Comparison of ENCODE assay signal across 34 mouse cellular contexts in the genomic region with DNA sequence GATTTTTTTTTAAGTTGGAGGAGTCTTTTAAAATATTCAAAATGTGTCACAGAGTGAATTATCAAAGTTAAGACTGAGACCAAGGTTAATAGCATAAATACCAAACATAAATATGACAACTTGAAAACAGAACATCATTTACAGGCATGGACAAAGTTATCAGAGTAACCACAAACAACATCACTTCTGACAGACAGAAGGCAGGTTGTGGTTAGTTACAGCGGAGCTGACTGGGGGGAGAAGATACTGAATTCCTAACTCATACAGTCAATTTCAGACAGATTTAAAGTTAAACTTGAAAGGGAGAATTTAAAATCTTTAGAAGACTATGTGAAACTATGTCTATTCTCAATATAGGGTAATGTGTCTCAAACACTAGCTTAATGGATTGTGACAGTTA.
"Had no signal": no experiment of that assay in that cellular context is flagged by ENCODE, and none has a peak within 500 bp of the region (broad histone marks: within the 10 kb centered on the region; RNA-seq: fewer than 3 reads in every experiment).

No protein-coding gene starts in this region.

- H3K4me1 ChIP-seq: hindbrain, embryonic 12.5 days; hindbrain, embryonic 15.5 days; intestine, embryonic 15.5 days had no signal

- H3K4me3 ChIP-seq: heart, embryonic 12.5 days; heart, embryonic 13.5 days; heart, embryonic 15.5 days; hindbrain, embryonic 10.5 days; hindbrain, embryonic 12.5 days; hindbrain, embryonic 13.5 days; hindbrain, embryonic 15.5 days; intestine, embryonic 15.5 days; kidney, embryonic 15.5 days; layer of hippocampus, adult 2 months; left cerebral cortex, adult 2 months had no signal

- H3K27ac ChIP-seq: heart, embryonic 13.5 days; heart, embryonic 15.5 days; hindbrain, embryonic 10.5 days; hindbrain, embryonic 12.5 days; hindbrain, embryonic 13.5 days; hindbrain, embryonic 14.5 days; hindbrain, embryonic 15.5 days; hindbrain, postnatal 0 days; intestine, embryonic 15.5 days; kidney, embryonic 15.5 days; kidney, postnatal 0 days; left cerebral cortex, adult 2 months had no signal

- DNase-seq: heart, postnatal 10 days; heart, postnatal 14 days; heart, postnatal 36 days; heart, postnatal 4 days; kidney, adult 11 months; kidney, adult 18-20 months; kidney, adult 2 months; kidney, adult 8-10 months; kidney, adult 9 months; kidney, postnatal 10 days; kidney, postnatal 14 days; kidney, postnatal 25 days; kidney, postnatal 36 days; kidney, postnatal 4 days; layer of hippocampus, adult 9-11 months; layer of hippocampus, postnatal 36 days had no signal

- H3K27me3 ChIP-seq: heart, embryonic 12.5 days; heart, embryonic 13.5 days; heart, embryonic 15.5 days; hindbrain, embryonic 12.5 days; hindbrain, embryonic 13.5 days; hindbrain, embryonic 15.5 days; intestine, embryonic 15.5 days; kidney, embryonic 15.5 days had no signal

- H3K36me3 ChIP-seq: heart, embryonic 12.5 days; heart, embryonic 13.5 days; hindbrain, embryonic 10.5 days; hindbrain, embryonic 12.5 days; hindbrain, embryonic 13.5 days; hindbrain, embryonic 15.5 days; intestine, embryonic 15.5 days had no signal

- H3K9ac ChIP-seq: heart, embryonic 12.5 days; heart, embryonic 13.5 days; heart, embryonic 15.5 days; hindbrain, embryonic 12.5 days; hindbrain, embryonic 13.5 days; hindbrain, embryonic 14.5 days; hindbrain, embryonic 15.5 days; intestine, embryonic 15.5 days; kidney, embryonic 15.5 days had no signal

- ATAC-seq: hindbrain, embryonic 16.5 days; hindbrain, postnatal 0 days; inflammation-experienced regulatory T-cells, adult 6 months; intestine, embryonic 15.5 days; intestine, embryonic 16.5 days; intestine, postnatal 0 days had no signal

- H3K9me3 ChIP-seq: heart, embryonic 12.5 days; heart, embryonic 13.5 days; heart, embryonic 15.5 days; hindbrain, embryonic 10.5 days; hindbrain, embryonic 12.5 days; hindbrain, embryonic 13.5 days; hindbrain, embryonic 15.5 days; intestine, embryonic 15.5 days; kidney, embryonic 15.5 days had no signal
